Mouse (Mus musculus) layer of hippocampus, adult 18-20 months (tissue): ENCODE data around the gene Ntng2. TPM values are rescaled to one million over a fixed set of nuclear protein-coding genes. Genes with fewer than 3 reads are reported as not detected.

Source experiments
- DNase-seq, 2 experiments: peaks; one replicate each; pipeline ENCODE4 v3.0.0; 2022; ENCODE audit warnings: low spot score in 2 of 2
- total RNA-seq, 2 experiments: library from RNA; stranded (reverse); gene quantifications; 2 replicates each; pipeline ENCODE4 v1.2.3; 2021

Ntng2 gene
- total RNA-seq, 2 experiments from 2014 or later = 94.3 to 102 TPM

- peak; percentile 51 to 81 for DNase-seq
These were observed 13.5 kb downstream of the Ntng2 start for GRCm38 (mm10) chr2:29239329-29239728.

- peak; percentile 39 to 82 for DNase-seq
These were observed 15.2 kb downstream of the Ntng2 start for GRCm38 (mm10) chr2:29237623-29238022.

DNA sequence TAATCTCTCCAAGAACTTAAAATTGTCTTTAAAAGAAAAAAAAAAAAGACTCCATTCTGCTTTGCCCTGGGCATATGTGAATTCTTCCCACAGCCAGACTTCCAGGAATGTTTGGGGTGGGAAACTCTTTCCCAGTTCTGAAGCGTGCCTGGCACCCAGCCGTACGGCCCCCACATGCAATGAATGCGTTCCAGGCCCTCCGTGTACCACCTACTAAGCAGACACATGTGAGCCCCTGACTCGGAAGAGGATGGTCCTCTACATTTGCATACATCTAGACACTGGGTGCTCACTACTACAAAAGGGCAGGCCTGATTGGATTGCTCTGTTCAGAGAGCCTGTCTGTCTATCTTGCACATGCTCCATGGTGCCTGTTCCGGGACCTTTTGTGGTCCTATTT, 17.0 kb downstream of the Ntng2 start:
- peak; percentile 40 to 75 for DNase-seq

- DNase-seq = no peak
These were observed 17.8 kb downstream of the Ntng2 start for GRCm38 (mm10) chr2:29235026-29235425.

- DNase-seq = peak in 1 of 2 experiments; percentile 53
These were observed 18.8 kb downstream of the Ntng2 start for GRCm38 (mm10) chr2:29234002-29234401.

- no peak for DNase-seq
These were observed 22.5 kb downstream of the Ntng2 start for GRCm38 (mm10) chr2:29230191-29230835.

DNA sequence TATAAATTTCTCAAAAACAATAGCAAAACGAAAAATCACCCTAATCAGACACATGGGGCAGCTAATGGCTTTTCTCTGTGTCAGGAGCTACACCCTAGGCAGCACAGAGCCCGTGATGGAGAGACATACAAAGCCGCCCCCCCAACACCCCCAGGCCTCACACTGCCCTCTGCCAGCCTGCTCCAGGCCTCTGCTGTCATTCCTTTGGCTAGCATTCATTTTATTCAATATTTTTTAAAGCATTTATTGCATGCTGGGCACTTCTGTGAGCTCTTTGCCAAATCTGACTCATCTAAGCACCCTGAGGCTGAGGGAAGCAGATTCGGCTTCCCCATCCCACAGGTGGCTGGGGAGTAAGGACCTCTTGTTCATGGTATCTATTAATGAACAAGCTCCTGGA, 26.1 kb downstream of the Ntng2 start:
- no peak for DNase-seq

DNA sequence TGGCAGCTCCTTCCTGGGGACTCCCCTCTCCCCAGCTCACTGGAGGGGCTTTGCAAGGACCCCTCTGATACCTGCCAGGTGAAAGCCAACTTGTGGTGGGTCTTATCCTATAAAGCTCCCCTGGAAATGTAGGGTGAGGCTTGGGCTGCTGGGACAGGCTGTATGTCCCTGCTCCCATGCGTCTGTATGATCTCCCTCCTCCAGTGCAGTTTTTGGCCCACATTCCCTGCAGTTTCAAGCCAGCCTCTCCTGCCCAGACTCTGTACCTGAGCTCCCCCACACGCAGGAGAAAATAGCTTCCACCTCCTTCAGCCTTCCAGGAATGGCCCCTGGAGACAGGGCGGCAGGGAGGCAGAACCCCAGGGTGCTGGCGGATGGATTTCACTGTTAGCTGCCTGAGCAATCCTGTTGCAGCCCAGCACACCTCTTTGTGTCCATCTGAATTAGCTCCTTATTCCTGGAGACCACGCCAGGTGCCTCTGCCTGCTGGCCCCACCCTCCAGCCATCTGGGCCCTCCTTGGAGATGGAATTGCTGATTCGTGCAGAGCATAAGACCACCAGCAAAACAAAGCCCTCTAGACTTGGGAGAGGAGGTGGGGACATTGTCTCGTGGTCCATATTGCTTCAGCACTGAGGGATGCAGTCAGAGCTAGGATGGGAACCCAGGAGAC, 29.1 kb downstream of the Ntng2 start:
- no peak for DNase-seq

GRCm38 (mm10) chr2:29222302-29222701, 30.5 kb downstream of the Ntng2 start:
- DNase-seq = no peak

DNA sequence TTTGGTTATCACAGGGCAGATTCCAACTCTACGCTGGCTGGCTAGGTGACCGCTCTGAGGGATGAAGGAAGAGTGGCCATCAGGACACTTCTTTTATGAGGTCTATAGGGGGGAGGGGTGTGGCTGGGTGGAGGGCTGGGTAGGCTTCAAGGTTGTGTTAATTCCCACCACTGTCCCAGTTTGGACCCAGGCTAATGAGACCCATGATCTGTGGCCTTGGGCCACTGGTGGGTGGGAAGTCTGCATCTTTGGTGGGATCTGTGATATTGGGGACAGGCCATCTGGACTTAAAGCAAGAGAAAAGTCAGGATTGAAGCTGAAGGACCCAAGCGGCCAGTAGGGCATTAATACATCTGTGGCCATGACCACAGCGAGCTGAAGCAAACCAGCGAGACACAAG, 34.0 kb downstream of the Ntng2 start:
- no peak for DNase-seq

- peak; percentile 35 to 63 for DNase-seq
These were observed 34.9 kb downstream of the Ntng2 start for GRCm38 (mm10) chr2:29217897-29218296.

- no peak for DNase-seq
These were observed 35.8 kb downstream of the Ntng2 start for GRCm38 (mm10) chr2:29217042-29217441.

DNA sequence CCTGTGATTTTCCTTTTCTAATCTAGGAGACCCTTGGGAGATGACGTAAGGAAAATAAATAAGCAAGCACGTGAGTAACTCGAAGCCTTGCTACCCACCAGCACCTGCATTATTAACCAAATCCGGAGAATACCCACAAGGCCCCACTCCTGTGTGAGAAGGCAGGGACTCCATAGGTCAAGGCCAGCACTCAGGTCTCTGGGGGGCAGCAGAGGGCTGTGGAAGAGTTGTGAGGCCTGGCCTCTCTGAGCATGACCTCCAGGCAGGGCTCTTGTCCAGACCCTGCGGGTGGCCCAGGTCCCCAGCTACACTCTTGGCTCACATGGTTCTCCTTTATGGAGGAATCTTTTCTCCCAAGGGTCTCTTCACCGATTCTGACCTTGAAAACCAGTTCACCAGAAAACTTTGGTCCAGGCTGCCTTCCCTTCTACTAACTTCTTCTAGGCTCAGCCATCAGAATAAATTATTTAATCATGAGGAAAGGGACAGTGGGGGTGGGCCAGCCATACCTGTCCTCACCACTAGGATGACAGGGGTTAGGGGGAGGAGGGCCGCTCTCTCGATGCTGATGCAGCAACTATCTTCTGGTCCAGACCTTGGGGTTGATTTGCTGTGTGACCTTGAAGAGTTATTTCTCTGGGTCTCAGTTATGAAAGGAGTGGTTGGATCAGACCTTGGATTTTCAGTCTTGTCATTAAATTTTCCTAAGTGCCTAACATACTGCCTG, 36.4 kb downstream of the Ntng2 start:
- DNase-seq = peak in 1 of 2 experiments; percentile 57

DNA sequence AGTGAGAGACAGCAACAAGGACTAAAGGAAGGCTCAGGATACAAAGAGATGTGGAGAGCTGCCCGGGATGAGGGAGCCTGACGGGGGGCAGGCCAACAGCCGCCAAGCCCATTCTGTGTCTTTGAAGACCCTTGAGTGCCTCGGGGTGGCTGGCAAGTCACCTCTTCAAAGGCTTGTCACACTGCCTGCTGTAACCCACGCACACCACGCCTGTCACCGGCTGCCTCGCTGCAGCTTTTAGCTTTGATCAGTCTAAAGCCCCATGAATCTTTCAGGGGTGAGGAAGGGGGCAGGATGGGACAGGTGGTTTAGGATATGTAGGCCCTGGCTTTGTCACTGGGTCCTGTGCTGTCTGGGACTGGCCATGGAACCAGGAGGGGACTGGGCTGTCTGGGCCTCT, 46.6 kb downstream of the Ntng2 start:
- no peak for DNase-seq

- DNase-seq = no peak
These were observed 51.4 kb downstream of the Ntng2 start for GRCm38 (mm10) chr2:29201223-29201955.

DNA sequence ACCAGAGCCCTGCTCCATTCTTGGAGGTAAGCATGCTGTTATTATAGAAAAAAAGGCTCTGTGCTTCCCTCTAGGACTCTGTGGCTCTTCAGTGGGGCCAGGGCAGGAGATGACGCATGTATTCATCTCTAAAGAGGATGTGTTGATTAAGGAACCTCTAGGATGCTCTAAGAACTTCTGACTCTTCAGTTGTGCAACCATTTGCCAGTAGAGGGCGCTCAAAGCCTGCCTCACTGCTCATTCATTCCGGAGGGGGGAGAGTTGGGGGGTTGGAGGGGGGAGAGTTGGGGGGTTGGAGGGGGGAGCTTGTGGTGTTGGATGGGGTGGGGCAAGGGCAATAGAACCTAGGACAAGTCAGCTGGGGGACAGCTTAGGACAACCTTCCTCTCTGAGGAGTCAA, 52.9 kb downstream of the Ntng2 start:
- DNase-seq = peak in 1 of 2 experiments; percentile 62

DNA sequence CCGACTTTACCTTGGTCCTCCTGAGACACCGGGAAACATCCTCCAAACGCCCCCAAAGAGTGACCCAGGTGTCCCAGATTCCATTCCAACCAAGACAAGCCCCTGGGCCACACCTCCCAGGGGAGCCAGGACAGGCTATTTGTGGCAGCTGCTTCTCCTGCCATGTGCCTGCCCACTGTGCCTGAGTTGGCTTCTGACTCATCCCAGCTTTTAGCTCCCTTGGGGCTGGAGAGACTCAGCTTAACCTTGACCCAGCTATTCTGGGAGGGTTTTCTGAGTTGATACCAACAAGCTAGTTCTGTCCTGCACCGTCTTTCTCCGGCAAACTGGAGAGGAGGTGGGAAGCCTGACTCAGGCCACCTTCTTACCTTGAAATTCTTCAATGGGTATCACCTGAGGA, 54.4 kb downstream of the Ntng2 start:
- no peak for DNase-seq

GRCm38 (mm10) chr2:29196844-29197243, 56.0 kb downstream of the Ntng2 start:
- no peak for DNase-seq

DNA sequence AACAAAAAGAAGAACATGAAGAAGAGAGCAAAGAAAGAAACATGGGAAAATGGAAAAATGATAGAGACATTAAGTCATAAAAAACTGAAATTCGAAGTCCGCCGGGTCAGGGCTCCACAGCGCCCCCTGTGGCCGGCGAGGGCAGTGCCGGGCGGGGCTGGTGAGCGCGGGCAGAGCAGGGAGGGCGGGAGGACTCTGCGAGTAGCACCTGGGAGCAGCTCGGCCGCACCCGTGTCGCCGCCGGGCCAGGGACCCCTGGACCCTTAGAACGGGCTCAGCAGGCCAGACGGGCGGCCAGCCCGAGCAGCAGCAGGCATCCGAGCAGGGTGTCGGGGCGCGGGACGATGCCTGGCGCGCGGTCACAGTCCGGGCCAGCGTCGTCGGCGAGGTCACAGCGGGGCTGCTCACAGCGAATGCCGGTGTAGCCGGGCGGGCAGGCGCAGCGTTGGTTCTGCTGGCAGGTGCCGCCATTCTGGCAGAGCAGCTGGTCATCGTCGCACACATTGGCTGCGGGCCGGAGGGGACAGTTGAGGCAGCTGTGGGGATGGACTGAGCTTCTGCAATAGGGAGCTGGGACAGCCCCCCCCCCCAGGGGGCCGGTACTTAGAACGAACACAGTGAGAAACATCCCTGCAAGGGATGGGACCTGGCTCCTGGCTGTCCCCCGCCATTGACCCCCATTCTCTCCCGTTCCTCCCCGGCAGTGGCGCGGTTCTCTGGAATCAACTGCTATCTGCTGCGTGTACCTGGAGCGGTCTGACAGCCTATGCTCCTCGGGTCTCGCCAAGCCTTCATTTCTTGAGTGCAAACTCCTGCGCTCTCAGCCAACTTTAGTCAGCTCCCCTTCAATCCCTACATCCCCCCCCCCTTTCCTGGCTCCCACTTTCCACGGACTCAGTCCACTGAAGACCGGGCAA, 58.0 kb downstream of the Ntng2 start:
- DNase-seq = peak; percentile 46 to 72

DNA sequence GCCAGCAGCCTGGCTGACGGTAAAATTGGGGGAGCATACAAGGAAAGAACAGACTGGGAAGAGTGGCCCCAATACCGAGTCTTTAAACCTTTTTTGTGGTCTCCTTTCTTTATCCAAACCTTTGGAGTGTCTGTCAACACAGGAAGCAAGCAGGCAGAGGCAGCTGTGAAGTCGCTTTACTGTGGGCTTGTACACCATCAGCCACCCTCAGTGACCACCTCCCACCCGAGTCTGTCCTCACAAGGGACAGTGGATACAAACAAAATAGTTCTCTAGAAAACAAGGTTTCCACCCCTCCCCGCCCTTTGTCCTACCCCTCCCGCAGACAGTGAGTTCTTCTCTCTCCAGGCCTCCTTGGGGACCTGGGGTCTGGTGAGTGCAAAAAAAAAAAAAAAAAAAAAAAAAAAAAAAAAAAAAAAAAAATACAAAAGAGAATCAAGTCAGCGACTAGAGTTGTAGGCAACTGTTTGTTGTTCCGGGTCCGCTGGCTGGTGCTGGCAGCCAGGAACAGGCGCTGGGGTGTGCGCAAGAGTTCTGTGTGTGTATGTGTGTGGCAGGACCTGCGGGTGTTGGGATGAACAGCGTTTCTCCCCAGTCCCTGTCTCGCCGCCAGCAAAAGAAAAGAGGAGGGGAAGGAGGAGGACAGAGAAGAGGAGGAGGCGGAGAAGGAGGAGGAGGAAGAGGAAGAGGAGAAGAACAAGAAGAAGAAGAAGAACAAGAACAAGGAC, 58.8 kb downstream of the Ntng2 start:
- no peak for DNase-seq
